Mouse (Mus musculus): ENCODE measurements around the gene Olfr522.

The Olfr522 gene

GRCm38 (mm10) chr7:140115583-140116328, 48.8 kb downstream of the Olfr522 start, which contains the start of gene Paox:
TSS of gene Paox (plus strand) at chr7:140115799.
- DNase-seq (ENCODE audit: low spot score): peak; percentile 64

GRCm38 (mm10) chr7:140111943-140112342, 52.6 kb downstream of the Olfr522 start:
- DNase-seq (ENCODE audit: low spot score): no peak

All from embryo, embryonic 10 days (tissue).